Mouse (Mus musculus): ENCODE measurements around the gene Arhgef19.

Gene Arhgef19

GRCm38 (mm10) chr4:141284486-141284885 lies 45.2 kb downstream of the Arhgef19 start:
- no peak for DNase-seq (ENCODE audit: low spot score)

- DNase-seq (ENCODE audit: low spot score), result no peak
Measured at GRCm38 (mm10) chr4:141285128-141285527, 45.8 kb downstream of the Arhgef19 start.

- no peak for DNase-seq (ENCODE audit: low spot score)
Measured at GRCm38 (mm10) chr4:141286860-141287517, 47.7 kb downstream of the Arhgef19 start.

GRCm38 (mm10) chr4:141287518-141288004 lies 48.3 kb downstream of the Arhgef19 start:
- DNase-seq (ENCODE audit: low spot score), result no peak

GRCm38 (mm10) chr4:141288152-141288551 lies 48.9 kb downstream of the Arhgef19 start:
- no peak for DNase-seq (ENCODE audit: low spot score)

- DNase-seq (ENCODE audit: low spot score), result no peak
Measured at GRCm38 (mm10) chr4:141291571-141292375, 52.5 kb downstream of the Arhgef19 start.

GRCm38 (mm10) chr4:141295774-141296186 lies 56.5 kb downstream of the Arhgef19 start:
- no peak for DNase-seq (ENCODE audit: low spot score)

- DNase-seq (ENCODE audit: low spot score), result no peak
Measured at GRCm38 (mm10) chr4:141297934-141298333, 58.6 kb downstream of the Arhgef19 start.

- DNase-seq (ENCODE audit: low spot score), result no peak
Measured at GRCm38 (mm10) chr4:141299356-141299755, 60.1 kb downstream of the Arhgef19 start.

- DNase-seq (ENCODE audit: low spot score), result no peak
Measured at GRCm38 (mm10) chr4:141300196-141300595, 60.9 kb downstream of the Arhgef19 start.

GRCm38 (mm10) chr4:141301116-141301553 lies 61.8 kb downstream of the Arhgef19 start, which contains the start of gene Epha2:
Gene Epha2 (plus strand): TSS chr4:141301240.
- DNase-seq (ENCODE audit: low spot score), result peak; percentile 14

- no peak for DNase-seq (ENCODE audit: low spot score)
Measured at GRCm38 (mm10) chr4:141301591-141302427, 62.5 kb downstream of the Arhgef19 start.

GRCm38 (mm10) chr4:141302428-141303401 lies 63.4 kb downstream of the Arhgef19 start:
- no peak for DNase-seq (ENCODE audit: low spot score)

- no peak for DNase-seq (ENCODE audit: low spot score)
Measured at GRCm38 (mm10) chr4:141303402-141304222, 64.3 kb downstream of the Arhgef19 start.

- DNase-seq (ENCODE audit: low spot score), result no peak
Measured at GRCm38 (mm10) chr4:141304223-141304611, 64.9 kb downstream of the Arhgef19 start.

GRCm38 (mm10) chr4:141306057-141306456 lies 66.8 kb downstream of the Arhgef19 start:
- DNase-seq (ENCODE audit: low spot score), result no peak

Data from c-Kit-positive CD71-positive TER-119-positive erythroid progenitor cells, embryonic 14.5 days (primary cell).